Mouse (Mus musculus) CD4-positive naive resting alpha-beta T cell, adult 57 days (primary cell): ENCODE data around the gene Hbq1a. TPM values are rescaled to one million over a fixed set of nuclear protein-coding genes. Genes with fewer than 3 reads are reported as not detected.

Source experiments
- total RNA-seq: library from RNA; stranded (reverse); gene quantifications from one replicate; pipeline ENCODE4 v1.2.4, GENCODE M21; 2023

Gene Hbq1a
- total RNA-seq: not detected

GRCm38 (mm10) chr11:32299865-32300264, at the start of gene Hbq1a:
Gene Hbq1a (plus strand): TSS chr11:32300069.

DNA sequence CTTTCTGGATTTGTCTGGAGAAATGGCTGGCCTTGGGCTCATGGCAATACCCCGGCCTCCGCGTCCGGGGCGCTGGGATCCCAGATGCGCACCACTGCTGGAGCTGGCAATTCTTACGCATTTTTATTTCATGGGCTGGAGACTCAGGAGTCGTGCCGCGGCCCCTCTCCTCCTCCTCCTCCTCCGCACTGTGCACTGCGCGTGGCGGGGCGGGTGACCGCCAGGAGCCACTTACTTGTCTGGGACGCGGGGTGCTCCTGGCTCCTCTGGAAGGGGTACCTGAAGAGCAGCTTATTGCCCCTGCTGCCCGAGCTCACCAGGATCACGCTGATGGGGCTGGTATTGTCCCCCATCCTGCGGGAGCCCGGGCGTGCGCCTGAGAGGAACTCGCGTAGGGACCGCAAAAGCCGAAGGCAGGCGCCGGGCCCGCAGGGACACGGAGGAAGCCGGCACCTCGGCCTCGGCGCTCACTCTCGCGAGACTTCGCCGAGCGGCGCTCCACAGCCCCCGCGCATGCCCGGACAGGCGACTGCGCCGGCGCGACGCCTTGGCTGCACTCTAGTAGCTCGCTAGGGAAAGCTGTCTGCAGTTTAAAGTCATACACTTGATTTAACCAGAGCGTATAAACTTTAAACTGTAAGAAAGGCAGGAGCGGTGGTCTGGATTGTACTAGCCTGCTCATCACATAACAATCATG, 32.5 kb upstream of the Hbq1a start, which contains the start of gene Nprl3:
Nprl3 (minus strand) TSS at position 520 of the 697 bp plus-strand sequence.

GRCm38 (mm10) chr11:32276347-32276746, 23.5 kb upstream of the Hbq1a start, which contains the start of gene Hba-x:
Gene Hba-x (plus strand): TSS chr11:32276400.

GRCm38 (mm10) chr11:32283091-32283777, 16.6 kb upstream of the Hbq1a start, which contains the start of gene Hba-a1:
Gene Hba-a1 (plus strand): TSS chr11:32283511.

DNA sequence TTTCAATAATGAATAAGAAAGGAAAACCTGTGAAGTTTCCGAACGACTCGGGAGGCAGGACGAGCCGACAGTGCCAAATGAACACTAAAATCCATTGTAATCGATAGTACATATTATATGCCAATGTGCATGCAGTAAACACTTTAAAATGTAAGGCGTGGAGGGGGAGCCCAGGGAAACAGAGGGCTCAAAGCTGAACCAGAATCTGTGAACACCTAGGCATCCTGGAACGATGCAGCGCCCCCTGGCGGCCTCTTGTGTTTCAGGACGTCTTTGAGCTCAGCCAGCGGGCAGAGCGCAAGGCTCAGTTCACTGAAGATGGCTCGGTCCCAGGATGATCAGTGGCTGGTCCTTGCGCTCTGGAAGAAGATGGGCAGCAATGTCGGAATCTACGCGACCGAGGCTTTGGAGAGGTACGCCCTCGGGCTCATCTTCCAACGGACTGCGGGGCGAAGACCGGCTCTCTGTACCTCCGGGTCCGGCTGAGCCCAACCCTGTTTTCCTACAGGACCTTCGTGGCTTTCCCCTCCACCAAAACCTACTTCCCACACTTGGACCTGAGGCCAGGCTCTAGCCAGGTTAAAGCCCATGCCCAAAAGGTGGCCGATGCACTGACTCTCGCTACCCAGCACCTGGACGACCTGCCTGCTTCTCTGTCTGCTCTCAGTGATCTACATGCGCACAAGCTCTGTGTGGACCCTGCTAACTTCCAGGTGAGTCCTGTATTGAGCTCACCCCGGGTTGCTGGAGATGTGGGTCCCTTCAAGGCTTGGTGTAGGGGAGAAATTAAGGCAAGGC, 13.0 kb upstream of the Hbq1a start, which contains the start of gene Hbq1b:
Hbq1b (plus strand) TSS at position 271 of the 798 bp plus-strand sequence.

GRCm38 (mm10) chr11:32296203-32296602, 3.7 kb upstream of the Hbq1a start, which contains the start of gene Hba-a2:
Gene Hba-a2 (plus strand): TSS chr11:32296489.

GRCm38 (mm10) chr11:32347607-32348432, 48.0 kb downstream of the Hbq1a start, which contains the start of gene Sh3pxd2b:
Gene Sh3pxd2b (plus strand): TSS chr11:32347820.

Other genes with a start within 250 kb of the Hbq1a start
- gene Il9r, start 99.8 kb upstream of the Hbq1a start, total RNA-seq: 2.7 TPM
- 11.6 TPM for gene Snrnp25, start 94.7 kb upstream of the Hbq1a start, total RNA-seq
- gene Rhbdf1, start 77.8 kb upstream of the Hbq1a start, total RNA-seq: 1.3 TPM
- 23.2 TPM for gene Mpg, start 73.6 kb upstream of the Hbq1a start, total RNA-seq
- gene Nprl3, start 32.4 kb upstream of the Hbq1a start, total RNA-seq: 62.0 TPM
- not detected for gene Hba-x, start 23.7 kb upstream of the Hbq1a start, total RNA-seq
- gene Hba-a1, start 16.6 kb upstream of the Hbq1a start, total RNA-seq: 1,092 TPM
- gene Hbq1b, start 13.1 kb upstream of the Hbq1a start, total RNA-seq: not detected
- 697 TPM for gene Hba-a2, start 3.6 kb upstream of the Hbq1a start, total RNA-seq
- gene Sh3pxd2b, start 47.8 kb downstream of the Hbq1a start, total RNA-seq: 0.09 TPM
- gene Ubtd2, start 155.3 kb downstream of the Hbq1a start, total RNA-seq: 4.3 TPM
- 2.5 TPM for gene Efcab9, start 232.0 kb downstream of the Hbq1a start, total RNA-seq
- 276 TPM for gene Stk10, start 233.2 kb downstream of the Hbq1a start, total RNA-seq